Mouse (Mus musculus): ENCODE measurements at regions not wholly inside any gene's neighbourhood (a gene's known extent, or its start where the extent isn't known, plus 50 kb on each side); places are given as distances from the start of the nearest gene placed in this dataset.

DNA sequence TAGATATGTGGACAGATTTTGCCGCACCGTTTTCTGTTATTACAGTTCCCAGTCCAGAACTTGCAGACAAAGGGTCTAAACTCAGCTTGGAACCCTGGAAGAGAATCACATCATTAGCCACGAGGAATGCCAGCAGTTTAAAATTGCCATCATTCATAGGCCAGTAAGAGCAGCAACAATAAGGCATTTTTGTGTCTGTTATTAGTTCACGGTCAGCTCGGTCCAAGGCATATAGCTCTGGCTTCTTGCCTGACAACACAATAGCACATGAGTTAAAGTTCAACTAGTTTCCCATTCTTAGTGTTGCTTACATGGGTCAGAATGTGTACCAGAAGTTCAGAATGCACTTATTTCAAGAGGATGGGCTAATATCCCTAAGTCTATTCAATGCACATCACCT lies 103.4 kb downstream of the Olig3 start:
- Histone ChIP-seq H3K27ac (no peak overlapping the region), H3K9me3 (replicated peaks) (no peaks in the 10 kb centered on the region), H3K9ac (no peak overlapping the region), H3K36me3 (no peaks in the 10 kb centered on the region), H3K4me3 (replicated peaks) (no peak overlapping the region), H3K4me2 (no peak overlapping the region), H3K4me1 (replicated peaks) (no peaks in the 10 kb centered on the region), H3K27me3 (no peaks in the 10 kb centered on the region)
- ATAC-seq (ENCODE audit: low read depth) (no peak), DNase-seq (no peak)
- 68% methylated on average over 5 of the region's 5 CpGs for WGBS (ENCODE audit: insufficient replicate concordance)

- Histone ChIP-seq H3K4me1 (replicated peaks) (no peaks in the 10 kb centered on the region), H3K9me3 (replicated peaks) (no peaks in the 10 kb centered on the region), H3K9ac (no peak overlapping the region), H3K36me3 (no peaks in the 10 kb centered on the region), H3K4me3 (replicated peaks) (no peak overlapping the region), H3K27ac (no peak overlapping the region), H3K4me2 (no peak overlapping the region), H3K27me3 (no peaks in the 10 kb centered on the region)
- DNase-seq (no peak), ATAC-seq (ENCODE audit: low read depth) (no peak)
- 68% methylated on average over 4 of the region's 4 CpGs for WGBS (ENCODE audit: insufficient replicate concordance)
These were observed 103.8 kb downstream of the Olig3 start for GRCm38 (mm10) chr10:19460164-19460563.

- ATAC-seq (ENCODE audit: low read depth) = no peak
- Histone ChIP-seq H3K4me1 (replicated peaks) (no peaks in the 10 kb centered on the region), H3K27me3 (no peaks in the 10 kb centered on the region), H3K36me3 (no peaks in the 10 kb centered on the region), H3K9me3 (replicated peaks) (no peaks in the 10 kb centered on the region), H3K9ac (no peak overlapping the region), H3K4me2 (no peak overlapping the region), H3K27ac (no peak overlapping the region), H3K4me3 (replicated peaks) (no peak overlapping the region)
- no peak for DNase-seq
- 68% methylated on average over 3 of the region's 3 CpGs for WGBS (ENCODE audit: insufficient replicate concordance)
These were observed 107.5 kb downstream of the Olig3 start for GRCm38 (mm10) chr10:19463800-19464199.

DNA sequence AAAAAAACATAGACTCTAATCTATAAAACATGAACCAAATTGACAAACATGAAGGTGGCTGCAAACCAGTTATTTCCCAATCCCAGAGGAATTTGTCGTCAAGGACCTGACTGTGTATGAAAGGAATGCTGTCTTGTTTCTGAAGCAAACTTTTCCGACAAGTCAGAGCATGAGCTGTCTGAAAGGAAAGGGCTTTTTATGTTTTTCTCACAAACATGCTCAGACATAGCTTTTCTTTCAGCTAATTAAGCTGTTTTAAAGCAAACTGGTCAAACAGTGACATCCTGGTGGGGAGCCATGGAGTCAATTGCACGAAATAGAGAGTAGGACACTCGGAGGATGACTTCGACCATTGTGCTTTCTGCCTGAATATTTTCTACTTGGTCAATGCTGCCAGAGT lies 108.2 kb downstream of the Olig3 start:
- 61% methylated on average over 5 of the region's 5 CpGs for WGBS (ENCODE audit: insufficient replicate concordance)

GRCm38 (mm10) chr10:19471349-19472040 lies 115.2 kb downstream of the Olig3 start:
- Histone ChIP-seq H3K27me3 (no peaks in the 10 kb centered on the region), H3K27ac (no peak overlapping the region), H3K9me3 (replicated peaks) (no peaks in the 10 kb centered on the region), H3K4me1 (replicated peaks) (no peaks in the 10 kb centered on the region), H3K9ac (no peak overlapping the region), H3K4me3 (replicated peaks) (no peak overlapping the region), H3K36me3 (no peaks in the 10 kb centered on the region), H3K4me2 (no peak overlapping the region)
- DNase-seq = no peak
- no peak for ATAC-seq (ENCODE audit: low read depth)
- WGBS (ENCODE audit: insufficient replicate concordance) = 66% methylated on average over 9 of the region's 9 CpGs

More for the DNA sequence above, 108.2 kb downstream of the Olig3 start:
- Histone ChIP-seq H3K4me1 (replicated peaks) (no peaks in the 10 kb centered on the region), H3K9ac (no peak overlapping the region), H3K27ac (no peak overlapping the region), H3K36me3 (no peaks in the 10 kb centered on the region), H3K4me2 (no peak overlapping the region), H3K4me3 (replicated peaks) (no peak overlapping the region), H3K27me3 (no peaks in the 10 kb centered on the region), H3K9me3 (replicated peaks) (no peaks in the 10 kb centered on the region)
- ATAC-seq (ENCODE audit: low read depth) (no peak), DNase-seq (no peak)

- WGBS (ENCODE audit: insufficient replicate concordance) = 53% methylated on average over 6 of the region's 6 CpGs
- no peak overlapping the region for H3K27ac ChIP-seq
- no peak overlapping the region for H3K4me3 ChIP-seq (replicated peaks)
- ATAC-seq (ENCODE audit: low read depth) (no peak), DNase-seq (no peak)
- H3K9me3 ChIP-seq (replicated peaks) = no peaks in the 10 kb centered on the region
- no peaks in the 10 kb centered on the region for H3K4me1 ChIP-seq (replicated peaks)
- H3K9ac ChIP-seq = no peak overlapping the region
- no peaks in the 10 kb centered on the region for H3K36me3 ChIP-seq
- no peak overlapping the region for H3K4me2 ChIP-seq
- no peaks in the 10 kb centered on the region for H3K27me3 ChIP-seq
These were observed 115.7 kb downstream of the Olig3 start for GRCm38 (mm10) chr10:19472066-19472465.

DNA sequence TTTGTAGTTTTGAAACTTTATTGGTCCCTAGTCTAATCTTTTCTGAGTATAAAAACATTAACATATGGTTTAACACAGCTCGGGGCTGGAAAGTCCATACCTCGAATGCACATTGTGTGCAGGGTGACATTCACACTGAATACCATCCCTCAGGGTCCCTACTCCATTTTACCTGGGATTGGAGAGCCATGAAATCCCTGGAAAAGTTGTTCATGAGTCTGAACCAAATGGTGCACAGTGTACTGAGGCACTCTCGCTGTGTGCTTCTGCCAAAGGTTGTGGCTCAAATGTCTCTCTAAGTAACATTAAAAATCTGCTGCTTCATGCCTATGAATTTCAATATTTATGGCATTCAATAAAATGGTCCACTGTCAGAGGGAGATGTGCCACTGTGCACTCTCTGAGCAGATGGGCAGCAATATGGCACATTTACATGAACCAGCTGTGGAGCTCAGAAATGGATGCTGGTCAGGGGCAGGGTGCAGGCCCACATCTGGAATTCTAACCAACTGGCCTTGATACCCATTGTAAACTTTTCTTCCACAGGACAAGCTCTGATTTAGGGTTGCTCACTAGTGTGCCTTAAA lies 116.7 kb downstream of the Olig3 start:
- ATAC-seq (ENCODE audit: low read depth) (no peak), DNase-seq (no peak)
- no peak overlapping the region for H3K4me3 ChIP-seq (replicated peaks)
- no peak overlapping the region for H3K4me2 ChIP-seq
- no peak overlapping the region for H3K27ac ChIP-seq
- no peaks in the 10 kb centered on the region for H3K36me3 ChIP-seq
- WGBS (ENCODE audit: insufficient replicate concordance) = 57% methylated on average over 3 of the region's 3 CpGs
- H3K4me1 ChIP-seq (replicated peaks) = no peaks in the 10 kb centered on the region
- no peaks in the 10 kb centered on the region for H3K9me3 ChIP-seq (replicated peaks)
- no peaks in the 10 kb centered on the region for H3K27me3 ChIP-seq
- no peak overlapping the region for H3K9ac ChIP-seq

DNA sequence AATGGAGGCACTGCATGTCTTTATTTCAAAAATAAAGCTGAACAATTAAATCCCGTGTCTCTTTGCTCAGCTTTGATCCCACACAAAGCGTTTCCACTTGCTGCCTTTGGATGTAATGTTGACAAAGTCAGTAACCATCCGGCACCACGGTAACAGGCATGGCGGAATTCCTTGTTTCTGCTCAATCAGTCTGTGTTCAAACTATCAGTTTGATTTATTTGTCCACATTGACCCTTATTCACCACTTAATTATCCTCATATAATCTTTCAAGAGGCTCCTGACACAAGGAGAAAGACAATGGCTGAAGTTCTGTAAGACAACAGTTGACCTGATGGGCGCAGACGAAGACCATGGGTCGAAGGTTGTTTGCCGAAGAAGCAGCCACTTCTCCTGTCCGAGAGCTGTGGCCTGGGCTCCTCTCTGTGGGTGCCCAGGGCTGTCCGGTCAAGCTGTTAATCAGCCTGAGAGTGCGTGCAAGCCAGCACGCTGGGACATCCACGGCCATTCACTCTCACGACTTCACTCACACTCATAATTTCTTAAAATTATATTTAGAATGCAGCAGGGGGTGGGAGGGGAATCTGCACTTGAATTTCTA lies 106.1 kb upstream of the Ifngr1 start:
- WGBS (ENCODE audit: insufficient replicate concordance) = 67% methylated on average over 15 of the region's 15 CpGs
- H3K27ac ChIP-seq = no peak overlapping the region

GRCm38 (mm10) chr10:19490500-19490899 lies 101.2 kb upstream of the Ifngr1 start:
- DNase-seq (no peak), ATAC-seq (ENCODE audit: low read depth) (no peak)
- Histone ChIP-seq H3K4me2 (no peak overlapping the region), H3K9me3 (replicated peaks) (no peaks in the 10 kb centered on the region), H3K36me3 (no peaks in the 10 kb centered on the region), H3K9ac (no peak overlapping the region), H3K4me1 (replicated peaks) (0 out of 2 replicates have a peak, but pooled peaks cover 2% of the 10 kb centered on the region), H3K27me3 (no peaks in the 10 kb centered on the region), H3K4me3 (replicated peaks) (no peak overlapping the region; the same call in 1 of the 2 replicates), H3K27ac (no peak overlapping the region)
- WGBS (ENCODE audit: insufficient replicate concordance) = 58% methylated on average over 8 of the region's 8 CpGs

More for the DNA sequence above, 106.1 kb upstream of the Ifngr1 start:
- no peak for DNase-seq
- Histone ChIP-seq H3K9ac (no peak overlapping the region), H3K4me1 (replicated peaks) (no peaks in the 10 kb centered on the region), H3K27me3 (no peaks in the 10 kb centered on the region), H3K4me3 (replicated peaks) (no peak overlapping the region), H3K36me3 (no peaks in the 10 kb centered on the region), H3K9me3 (replicated peaks) (no peaks in the 10 kb centered on the region), H3K4me2 (no peak overlapping the region)
- no peak for ATAC-seq (ENCODE audit: low read depth)

- 46% methylated on average over 21 of the region's 21 CpGs for whole genome bisulfite sequencing (ENCODE audit: insufficient replicate concordance)
- Histone ChIP-seq H3K27ac (no peak overlapping the region), H3K9ac (no peak overlapping the region), H3K27me3 (no peaks in the 10 kb centered on the region), H3K36me3 (no peaks in the 10 kb centered on the region), H3K9me3 (replicated peaks) (no peaks in the 10 kb centered on the region), H3K4me2 (no peak overlapping the region), H3K4me1 (replicated peaks) (0 out of 2 replicates have a peak, but pooled peaks cover 2% of the 10 kb centered on the region), H3K4me3 (replicated peaks) (no peak overlapping the region)
- DNase-seq (no peak), ATAC-seq (ENCODE audit: low read depth) (no peak)
These were observed 100.0 kb upstream of the Ifngr1 start for GRCm38 (mm10) chr10:19491513-19492380.

GRCm38 (mm10) chr10:19494461-19495105 lies 97.2 kb upstream of the Ifngr1 start:
- no peak for ATAC-seq (ENCODE audit: low read depth)
- H3K27ac ChIP-seq = no peak overlapping the region
- WGBS (ENCODE audit: insufficient replicate concordance) = 4% methylated on average over 9 of the region's 9 CpGs
- no peak overlapping the region for H3K9ac ChIP-seq
- DNase-seq = no peak
- no peaks in the 10 kb centered on the region for H3K36me3 ChIP-seq
- H3K4me3 ChIP-seq (replicated peaks) = no peak overlapping the region
- peak overlapping the region; percentile 34 for H3K4me2 ChIP-seq
- 0 out of 2 replicates have a peak, but pooled peaks cover 2% of the 10 kb centered on the region for H3K4me1 ChIP-seq (replicated peaks)
- no peaks in the 10 kb centered on the region for H3K27me3 ChIP-seq
- H3K9me3 ChIP-seq (replicated peaks) = no peaks in the 10 kb centered on the region
